Mouse (Mus musculus): ENCODE results near the gene Mcfd2.

GRCm38 (mm10) chr17:87214523-87214922 lies 51.2 kb downstream of the Mcfd2 start:
- TF ChIP-seq POLR2A (IDR thresholded peaks at IDR 0.05; ENCODE audit: extremely low read depth, insufficient read depth, low read length) (no peak), CTCF (IDR thresholded peaks at IDR 0.05; ENCODE audit: extremely low read depth, insufficient read depth, low read length) (no peak)

Measured in cortical plate, adult 2 months (tissue).